Mouse (Mus musculus) megakaryocyte, embryonic 14.5 days (primary cell): ENCODE data around the gene Gm42791. TPM values are rescaled to one million over a fixed set of nuclear protein-coding genes. Genes with fewer than 3 reads are reported as not detected.

ENCODE experiments used
- H3K27me3 ChIP-seq: replicated peaks from 2 replicates; pipeline ENCODE3; 2012; ENCODE audit warnings: inconsistent platforms
- H3K36me3 ChIP-seq: replicated peaks from 2 replicates; pipeline ENCODE3; 2012; ENCODE audit warnings: low read length, inconsistent platforms, mixed read lengths
- H3K4me1 ChIP-seq: 2 replicates; pipeline ENCODE4 v1.6.1; 2012; ENCODE audit warnings: inconsistent platforms
- H3K4me3 ChIP-seq: replicated peaks from 2 replicates; pipeline ENCODE3; 2012; ENCODE audit warnings: moderate library complexity, mild to moderate bottlenecking, inconsistent platforms
- H3K9me3 ChIP-seq: 2 replicates; pipeline ENCODE4 v1.6.1; 2012; ENCODE audit warnings: inconsistent platforms
- FLI1 ChIP-seq: IDR thresholded peaks from 2 replicates; pipeline ENCODE4 v1.6.1; 2012; ENCODE audit warnings: low read length, inconsistent platforms, mixed read lengths
- GATA1 ChIP-seq: IDR thresholded peaks from 3 replicates; pipeline ENCODE4 v1.6.1; 2012; ENCODE audit warnings: mixed read lengths, low read length, inconsistent platforms, borderline replicate concordance
- polyA plus RNA-seq: library from polyadenylated mRNA; stranded (reverse); fragments of >175 nt; gene quantifications from 2 replicates; pipeline ENCODE4 v1.2.3, GENCODE M21; 2012; ENCODE audit warnings: low replicate concordance; ENCODE audit not compliant: insufficient read depth

Gene Gm42791
- polyA plus RNA-seq, 1 experiment, result not detected

DNA sequence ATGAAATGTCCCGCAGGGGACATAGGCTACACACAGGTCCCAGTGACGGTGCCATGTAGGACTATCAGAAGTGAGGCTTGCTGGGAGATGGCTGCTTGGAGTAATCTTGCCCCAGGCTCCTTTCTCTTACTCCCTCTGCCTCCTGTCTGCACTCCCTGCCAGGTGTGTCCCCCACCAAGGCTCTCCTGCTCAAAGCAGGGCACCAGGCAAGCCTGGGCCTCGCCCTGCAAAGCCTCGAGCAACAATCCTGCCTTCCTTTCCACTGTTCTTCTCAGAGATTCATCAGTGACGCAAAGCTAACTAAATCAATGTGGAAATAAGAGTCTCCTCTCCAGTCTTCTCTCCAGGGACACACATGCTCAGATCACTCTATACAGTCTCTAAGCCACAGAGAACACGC is 78.2 kb downstream of the Gm42791 start:
- Histone ChIP-seq H3K9me3 (no peaks in the 10 kb centered on the region), H3K27me3 (no peaks in the 10 kb centered on the region), H3K4me1 (peaks cover 12% of the 10 kb centered on the region), H3K36me3 (peaks cover 80% of the 10 kb centered on the region), H3K4me3 (no peak overlapping the region)
- no peak for TF ChIP-seq GATA1

DNA sequence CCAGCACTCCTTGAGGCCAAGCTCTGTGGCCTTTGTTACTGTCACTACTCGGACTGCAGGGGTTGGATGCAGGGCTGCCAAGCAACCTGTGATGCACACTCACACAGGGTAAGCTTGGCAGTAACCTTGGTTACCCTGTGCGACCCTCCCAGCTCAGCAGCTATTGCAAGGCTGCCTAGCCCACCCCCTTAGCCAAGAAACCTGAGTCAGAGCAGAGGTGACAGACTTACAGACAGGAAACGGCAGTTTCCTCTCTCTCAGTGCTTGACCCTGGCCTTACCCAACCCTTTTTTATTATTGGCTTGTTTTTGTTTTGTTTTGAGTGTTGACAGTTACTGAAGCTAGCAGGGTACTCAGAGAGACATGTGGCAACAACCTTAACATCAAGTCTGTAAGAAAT is 82.7 kb downstream of the Gm42791 start:
- peaks cover 86% of the 10 kb centered on the region for H3K36me3 ChIP-seq
- no peaks in the 10 kb centered on the region for H3K9me3 ChIP-seq
- H3K4me3 ChIP-seq, result no peak overlapping the region
- no peaks in the 10 kb centered on the region for H3K27me3 ChIP-seq
- TF ChIP-seq GATA1 (no peak), FLI1 (no peak)
- H3K4me1 ChIP-seq, result peaks cover 45% of the 10 kb centered on the region

DNA sequence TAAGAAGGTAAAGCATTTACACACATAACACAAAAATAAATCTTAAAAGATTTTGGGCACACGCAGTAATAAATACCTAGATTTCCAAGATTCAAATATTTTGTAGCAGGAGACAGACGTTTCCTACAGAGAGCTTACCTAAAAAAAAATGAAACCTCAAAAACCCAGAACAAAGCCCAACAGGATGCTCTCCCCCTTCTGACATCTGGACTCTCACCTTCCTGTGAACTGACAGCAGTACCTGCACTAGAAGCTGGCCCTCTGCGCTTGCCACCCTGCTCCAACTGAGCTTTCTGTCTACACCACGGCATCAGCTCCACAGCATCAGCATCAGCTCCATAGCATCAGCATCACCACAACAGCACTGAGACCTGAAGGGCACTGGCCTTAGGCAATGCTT is 84.9 kb downstream of the Gm42791 start:
- H3K27me3 ChIP-seq, result no peaks in the 10 kb centered on the region
- peak overlapping the region; percentile 53 for H3K4me3 ChIP-seq
- TF ChIP-seq FLI1 (no peak), GATA1 (no peak)
- H3K4me1 ChIP-seq, result peaks cover 55% of the 10 kb centered on the region
- H3K9me3 ChIP-seq, result no peaks in the 10 kb centered on the region
- peaks cover 83% of the 10 kb centered on the region for H3K36me3 ChIP-seq

DNA sequence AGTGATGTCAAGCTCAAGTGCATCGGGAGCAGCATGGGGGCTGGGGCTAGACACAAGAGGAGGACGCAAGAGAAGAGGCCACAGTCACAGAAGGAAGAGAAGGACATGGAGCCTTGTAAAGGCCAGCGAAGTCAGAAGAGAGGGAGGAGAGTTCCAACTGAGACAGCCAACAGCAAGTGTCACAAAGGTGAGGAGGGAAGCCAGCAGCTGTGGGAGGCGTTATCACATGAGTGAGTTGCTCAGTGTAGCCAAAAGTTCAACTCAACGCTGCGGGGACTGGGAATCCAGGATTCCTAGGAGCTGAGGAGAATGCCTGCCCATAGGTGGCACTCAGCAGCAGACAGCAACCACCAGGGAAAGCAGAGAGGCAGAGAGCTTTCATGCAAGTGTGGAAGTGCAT is 85.5 kb downstream of the Gm42791 start:
- Histone ChIP-seq H3K27me3 (no peaks in the 10 kb centered on the region), H3K36me3 (peaks cover 83% of the 10 kb centered on the region), H3K9me3 (no peaks in the 10 kb centered on the region), H3K4me1 (peaks cover 55% of the 10 kb centered on the region), H3K4me3 (no peak overlapping the region)
- TF ChIP-seq FLI1 (no peak), GATA1 (no peak)

DNA sequence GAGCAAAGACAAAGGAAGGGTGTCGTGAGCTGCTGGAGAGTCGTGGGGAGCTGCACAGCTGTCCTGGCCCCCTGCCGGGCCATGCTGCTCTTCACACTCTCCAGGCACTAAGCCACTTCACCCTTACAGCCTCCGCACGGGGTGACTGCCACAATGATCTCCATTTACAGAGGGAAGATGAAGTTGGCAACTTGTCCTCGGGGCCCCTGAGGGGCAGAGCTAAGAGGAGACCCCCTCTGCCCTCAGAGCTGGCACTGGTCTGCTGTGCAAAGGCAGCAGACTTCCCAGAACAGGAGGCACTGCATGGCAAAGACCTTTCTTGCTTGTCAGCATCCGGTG is 85.9 kb downstream of the Gm42791 start:
- no peak for TF ChIP-seq GATA1
- TF ChIP-seq FLI1, result no peak
- peaks cover 55% of the 10 kb centered on the region for H3K4me1 ChIP-seq
- no peaks in the 10 kb centered on the region for H3K9me3 ChIP-seq
- no peaks in the 10 kb centered on the region for H3K27me3 ChIP-seq
- peaks cover 84% of the 10 kb centered on the region for H3K36me3 ChIP-seq
- no peak overlapping the region for H3K4me3 ChIP-seq

DNA sequence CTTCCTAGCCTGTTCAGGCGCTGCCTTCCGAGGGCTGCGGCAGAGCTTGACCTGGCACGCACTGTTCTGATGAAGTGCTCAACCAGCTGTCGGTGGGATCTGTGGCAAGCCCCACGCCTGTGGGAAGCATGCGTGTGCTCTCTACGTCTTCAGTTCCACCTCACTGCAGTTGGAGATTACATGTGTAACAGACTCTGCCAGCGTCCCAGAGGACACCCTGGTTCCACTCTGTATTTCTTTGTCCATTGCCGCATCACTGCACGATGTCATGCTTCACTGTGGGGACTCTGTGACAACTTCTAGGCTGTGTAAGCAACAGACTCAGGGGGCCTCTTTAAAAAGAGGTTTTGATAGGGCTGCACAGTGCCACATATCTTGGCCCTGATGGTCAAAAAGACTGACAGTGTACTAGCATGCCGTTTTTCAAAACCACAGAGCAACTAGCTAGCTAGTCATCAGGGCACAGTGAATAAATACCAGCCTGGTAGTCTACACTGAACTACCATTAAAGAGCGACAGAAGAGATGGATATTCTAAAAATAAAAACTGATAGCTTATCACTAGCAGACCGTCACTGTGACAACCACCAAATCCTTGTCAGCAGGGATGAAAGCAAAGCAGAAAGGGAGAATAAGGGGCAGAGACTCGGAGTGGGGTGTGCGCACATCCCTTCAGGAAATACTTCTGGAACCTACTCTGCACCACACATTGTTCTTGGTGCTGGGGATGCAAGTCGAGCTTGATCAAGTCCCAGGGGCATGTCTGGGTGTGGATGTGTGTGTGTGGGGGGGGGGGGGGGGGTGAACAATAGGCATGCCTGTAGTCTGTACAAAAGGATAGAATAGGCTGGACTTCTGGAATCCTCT is 86.5 kb downstream of the Gm42791 start:
- H3K9me3 ChIP-seq, result no peaks in the 10 kb centered on the region
- TF ChIP-seq FLI1 (no peak), GATA1 (no peak)
- H3K4me1 ChIP-seq, result peaks cover 57% of the 10 kb centered on the region
- no peaks in the 10 kb centered on the region for H3K27me3 ChIP-seq
- H3K36me3 ChIP-seq, result peaks cover 86% of the 10 kb centered on the region
- H3K4me3 ChIP-seq, result peak overlapping the region; percentile 72

DNA sequence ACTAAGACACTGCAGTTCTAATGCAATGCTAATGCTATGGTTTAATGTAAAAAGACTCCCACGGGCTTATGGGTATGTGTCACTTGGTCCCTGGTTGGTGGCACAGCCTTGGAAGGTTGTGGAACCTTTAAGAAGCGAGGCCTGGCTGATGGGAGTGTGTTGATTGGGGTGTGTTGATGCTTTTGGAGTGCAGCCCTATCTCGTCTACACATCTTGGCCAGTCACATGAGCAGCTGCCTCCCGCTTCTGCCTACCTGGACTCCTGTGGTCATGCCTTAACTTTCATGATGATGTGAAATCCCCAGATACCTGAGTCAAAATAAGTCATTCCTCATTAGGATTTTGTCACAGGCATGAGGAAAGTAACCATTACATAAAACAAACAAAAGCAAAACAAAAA is 88.6 kb downstream of the Gm42791 start:
- Histone ChIP-seq H3K4me3 (no peak overlapping the region), H3K4me1 (peaks cover 41% of the 10 kb centered on the region), H3K9me3 (no peaks in the 10 kb centered on the region), H3K27me3 (no peaks in the 10 kb centered on the region), H3K36me3 (peaks cover 83% of the 10 kb centered on the region)
- TF ChIP-seq GATA1, result no peak
- no peak for TF ChIP-seq FLI1

GRCm38 (mm10) chr5:148904846-148905245 is 90.1 kb downstream of the Gm42791 start:
- H3K4me1 ChIP-seq, result peaks cover 34% of the 10 kb centered on the region
- no peak overlapping the region for H3K4me3 ChIP-seq
- TF ChIP-seq FLI1 (no peak), GATA1 (no peak)
- no peaks in the 10 kb centered on the region for H3K9me3 ChIP-seq
- no peaks in the 10 kb centered on the region for H3K27me3 ChIP-seq
- H3K36me3 ChIP-seq, result peaks cover 79% of the 10 kb centered on the region

- H3K27me3 ChIP-seq, result no peaks in the 10 kb centered on the region
- TF ChIP-seq FLI1, result no peak
- 0 out of 2 replicates have a peak, but pooled peaks cover 3% of the 10 kb centered on the region for H3K9me3 ChIP-seq
- H3K36me3 ChIP-seq, result peaks cover 59% of the 10 kb centered on the region
- H3K4me1 ChIP-seq, result peaks cover 43% of the 10 kb centered on the region
- H3K4me3 ChIP-seq, result no peak overlapping the region
Observed at GRCm38 (mm10) chr5:148899361-148899760, 95.6 kb downstream of the Gm42791 start.

GRCm38 (mm10) chr5:148897941-148898417 is 97.0 kb downstream of the Gm42791 start:
- H3K9me3 ChIP-seq, result 0 out of 2 replicates have a peak, but pooled peaks cover 3% of the 10 kb centered on the region
- H3K27me3 ChIP-seq, result no peaks in the 10 kb centered on the region
- peaks cover 40% of the 10 kb centered on the region for H3K4me1 ChIP-seq
- peak overlapping the region; percentile 35 for H3K4me3 ChIP-seq
- TF ChIP-seq GATA1 (no peak), FLI1 (no peak)
- peaks cover 59% of the 10 kb centered on the region for H3K36me3 ChIP-seq
